Mouse (Mus musculus): ENCODE measurements around the gene Car11.

Gene Car11

DNA sequence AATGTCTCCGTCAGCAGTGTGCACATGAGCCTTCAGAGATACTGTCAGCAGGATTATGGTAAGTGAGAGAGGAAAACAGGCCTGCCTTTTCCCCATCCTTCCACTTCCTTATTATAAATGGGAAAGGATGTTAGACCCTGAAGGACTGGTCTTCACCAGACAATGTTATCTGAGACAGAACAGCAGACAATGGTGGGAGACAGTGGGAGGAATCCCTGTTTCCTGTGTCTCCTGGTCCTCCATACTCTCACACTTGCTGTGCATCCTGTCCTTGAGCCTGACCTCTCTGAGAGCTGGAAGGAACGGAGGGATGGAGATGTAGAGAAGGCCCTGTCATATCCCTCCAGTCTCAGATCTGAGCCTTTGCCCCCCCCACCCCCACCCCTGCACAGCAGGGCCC, 7.3 kb upstream of the Car11 start:
- DNase-seq = no peak

DNA sequence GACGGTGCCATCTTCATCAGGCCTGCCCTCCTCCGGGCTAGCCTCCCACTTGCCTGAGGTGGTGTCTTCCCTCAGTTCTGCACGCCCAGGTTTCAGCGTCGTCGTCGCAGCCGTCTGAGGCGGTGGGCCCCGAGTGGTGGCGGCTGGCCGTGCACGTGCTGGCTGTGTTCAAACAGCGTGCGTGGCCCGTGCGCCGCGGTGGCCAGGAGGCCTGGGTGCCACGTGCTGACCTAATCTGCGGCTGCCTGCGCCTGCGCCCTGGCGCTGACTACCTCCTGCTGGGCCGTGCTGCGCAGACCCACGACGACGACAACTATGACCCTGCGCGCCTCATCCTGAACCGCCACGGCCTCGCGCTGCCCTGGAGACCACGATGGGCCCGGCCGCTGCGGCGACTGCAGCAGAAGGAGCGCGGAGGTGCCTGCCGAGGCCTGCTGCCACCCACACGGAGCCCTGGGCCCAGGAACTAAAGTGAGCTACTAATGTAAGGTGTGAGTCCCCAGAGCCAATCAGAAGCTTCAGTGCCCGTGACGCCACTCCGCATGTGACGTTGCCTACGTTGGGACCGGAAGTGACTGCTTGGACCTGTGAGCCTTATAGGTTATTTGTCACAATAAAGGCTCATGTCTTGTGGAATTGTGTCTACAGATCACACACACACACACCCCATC, 5.6 kb upstream of the Car11 start, which contains the start of gene Sec1:
Gene Sec1, minus strand, starts transcription at position 482 of the 671 bp plus-strand sequence.
- DNase-seq = no peak

DNA sequence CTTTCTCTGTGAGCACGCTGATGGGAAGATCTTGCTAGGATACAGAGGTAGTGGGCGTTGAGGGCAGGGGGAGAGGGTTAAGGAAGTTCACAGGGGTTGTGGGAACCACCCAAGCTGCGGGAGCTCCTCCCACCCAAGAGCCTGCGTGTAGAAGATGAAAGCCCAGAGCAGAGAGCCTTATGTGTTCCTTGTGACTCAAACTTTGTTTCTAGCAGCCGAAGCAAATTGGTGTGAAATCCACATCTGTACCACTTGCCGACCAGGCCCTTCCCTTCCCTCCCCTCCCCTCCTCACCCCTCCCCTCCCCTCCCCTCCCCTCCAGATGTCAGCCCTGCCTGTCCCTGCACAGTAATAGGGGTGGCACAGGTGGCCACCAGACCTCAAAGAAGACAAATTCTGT, 4.5 kb upstream of the Car11 start:
- no peak for DNase-seq

DNA sequence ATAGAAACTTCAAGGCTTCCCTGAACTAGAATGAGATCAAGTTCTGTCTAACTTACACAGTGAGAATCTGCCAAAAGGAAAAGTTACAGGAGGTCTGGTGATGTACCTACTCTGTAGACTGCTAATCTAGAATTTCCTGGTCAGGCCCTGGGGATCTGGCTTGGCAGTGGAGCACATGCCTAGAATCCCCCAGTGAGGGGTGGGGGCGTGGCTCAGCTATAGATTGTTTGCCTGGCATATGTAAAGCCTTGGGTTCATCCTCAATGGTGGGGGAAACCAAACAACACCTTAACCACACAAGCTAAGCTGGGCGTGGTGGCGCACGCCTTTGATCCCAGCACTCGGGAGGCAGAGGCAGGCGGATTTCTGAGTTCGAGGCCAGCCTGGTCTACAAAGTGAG, 1.7 kb upstream of the Car11 start:
- DNase-seq = no peak

DNA sequence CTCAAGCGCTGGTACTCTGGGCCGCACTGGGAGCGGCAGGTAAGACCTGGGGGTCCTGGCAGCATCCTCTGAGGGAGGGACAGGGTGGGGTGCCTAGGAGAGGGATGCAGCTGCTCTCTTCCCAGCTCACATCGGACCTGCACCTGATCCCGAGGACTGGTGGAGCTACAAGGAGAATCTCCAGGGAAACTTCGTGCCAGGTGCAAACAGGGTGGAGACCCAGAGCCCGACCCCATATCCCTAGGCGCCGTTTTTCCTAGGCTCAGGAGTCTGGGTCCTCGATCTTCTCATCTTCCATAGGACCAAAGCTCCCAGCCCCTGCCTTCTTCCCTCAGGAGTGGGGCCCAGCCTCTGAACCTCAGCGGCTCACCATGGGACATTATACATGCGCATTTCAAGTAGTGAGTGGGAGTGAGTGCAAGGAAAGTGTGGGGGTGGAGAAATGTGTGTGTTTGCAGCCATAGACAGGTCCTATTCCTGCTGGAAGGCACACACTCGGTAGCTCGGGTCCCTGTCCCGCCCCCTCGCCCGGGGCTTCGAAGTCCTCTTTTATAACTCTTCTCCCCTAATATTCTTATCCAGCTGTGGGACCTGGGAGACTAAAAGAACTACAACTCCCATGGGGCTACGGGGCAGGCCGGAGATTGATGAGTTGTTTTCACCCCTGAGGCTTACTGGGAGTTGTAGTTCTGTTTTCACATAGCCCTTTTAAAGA, 815 bp downstream of the Car11 start:
- peak; percentile 94 for DNase-seq

DNA sequence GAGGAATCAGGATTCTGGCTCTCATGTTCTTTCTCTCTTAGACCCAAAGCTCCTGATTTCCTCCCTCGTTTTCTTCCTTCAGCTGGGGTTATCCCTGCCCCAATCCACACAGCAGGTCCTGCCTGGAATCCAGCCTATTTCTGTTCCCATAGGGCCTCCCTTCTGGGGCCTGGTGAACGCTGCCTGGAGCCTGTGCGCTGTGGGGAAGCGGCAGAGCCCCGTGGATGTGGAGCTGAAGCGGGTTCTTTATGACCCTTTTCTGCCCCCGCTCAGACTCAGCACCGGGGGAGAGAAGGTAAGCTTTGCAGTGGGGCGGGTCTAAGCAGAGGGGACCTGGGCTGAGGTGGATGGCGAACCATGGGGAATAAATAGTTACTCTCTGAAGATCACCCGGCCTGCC, 1.4 kb downstream of the Car11 start:
- DNase-seq = no peak

DNA sequence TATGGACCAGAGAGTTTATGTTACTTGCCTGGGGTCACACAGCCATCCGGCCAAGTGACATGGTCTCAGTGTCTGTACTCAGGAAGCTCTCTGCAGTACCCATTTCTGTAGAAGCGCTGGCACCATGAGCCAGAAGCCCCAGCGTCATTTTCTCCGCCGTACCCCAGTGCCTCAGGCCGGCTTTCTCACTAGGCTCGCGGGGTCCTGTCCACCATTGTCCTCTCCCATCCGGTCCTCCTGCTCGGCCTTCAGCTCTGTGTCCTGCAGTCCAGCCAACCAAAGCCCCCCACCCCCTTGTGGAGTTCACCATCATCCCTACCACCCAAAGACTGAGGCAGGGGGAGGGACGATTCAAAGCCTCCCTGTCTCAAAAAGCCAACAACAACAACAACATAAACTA, 2.0 kb downstream of the Car11 start:
- no peak for DNase-seq

DNA sequence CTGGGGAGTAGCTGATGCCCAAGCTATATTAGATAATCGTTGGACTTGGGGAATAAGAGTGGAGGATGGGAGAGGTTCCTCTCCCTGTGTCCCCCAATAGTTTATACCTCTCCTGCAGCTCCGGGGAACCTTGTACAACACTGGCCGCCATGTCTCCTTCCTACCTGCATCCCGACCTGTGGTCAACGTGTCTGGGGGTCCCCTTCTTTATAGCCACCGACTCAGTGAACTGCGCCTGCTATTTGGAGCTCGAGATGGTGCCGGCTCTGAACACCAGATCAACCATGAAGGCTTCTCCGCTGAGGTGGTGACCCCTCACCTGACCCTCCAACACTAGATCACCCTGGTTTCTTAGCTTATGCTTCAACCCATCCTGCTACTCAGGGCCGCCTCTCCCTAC, 2.7 kb downstream of the Car11 start:
- DNase-seq = no peak

DNA sequence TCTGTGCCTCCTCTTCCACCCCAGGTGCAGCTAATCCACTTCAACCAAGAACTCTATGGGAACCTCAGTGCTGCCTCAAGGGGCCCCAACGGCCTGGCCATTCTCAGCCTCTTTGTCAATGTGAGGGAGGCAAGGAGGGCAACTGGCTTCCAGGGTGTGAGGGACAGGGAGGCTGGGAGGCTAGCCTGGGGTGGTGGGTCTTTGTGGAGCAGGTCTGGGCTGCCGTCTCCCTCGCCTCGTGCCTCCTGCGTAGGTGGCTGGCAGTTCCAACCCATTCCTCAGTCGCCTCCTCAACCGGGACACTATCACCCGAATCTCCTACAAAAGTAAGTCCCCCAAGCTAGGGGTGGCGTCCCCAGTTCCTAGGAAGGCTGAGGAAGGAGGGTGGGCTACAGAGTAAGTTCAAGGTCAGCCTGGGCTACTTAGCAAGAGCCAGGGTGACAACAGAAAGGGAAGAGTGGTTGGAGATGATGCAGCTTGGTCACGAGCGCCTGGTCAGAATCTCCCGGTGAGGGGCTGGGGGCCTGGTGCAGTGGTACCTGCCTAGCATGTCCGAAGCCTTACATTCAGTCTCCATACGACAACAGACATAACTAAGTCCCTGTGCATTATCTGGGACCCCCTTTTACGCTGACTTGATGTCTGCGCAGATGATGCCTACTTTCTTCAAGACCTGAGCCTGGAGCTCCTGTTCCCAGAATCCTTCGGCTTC, 3.3 kb downstream of the Car11 start:
- no peak for DNase-seq

DNA sequence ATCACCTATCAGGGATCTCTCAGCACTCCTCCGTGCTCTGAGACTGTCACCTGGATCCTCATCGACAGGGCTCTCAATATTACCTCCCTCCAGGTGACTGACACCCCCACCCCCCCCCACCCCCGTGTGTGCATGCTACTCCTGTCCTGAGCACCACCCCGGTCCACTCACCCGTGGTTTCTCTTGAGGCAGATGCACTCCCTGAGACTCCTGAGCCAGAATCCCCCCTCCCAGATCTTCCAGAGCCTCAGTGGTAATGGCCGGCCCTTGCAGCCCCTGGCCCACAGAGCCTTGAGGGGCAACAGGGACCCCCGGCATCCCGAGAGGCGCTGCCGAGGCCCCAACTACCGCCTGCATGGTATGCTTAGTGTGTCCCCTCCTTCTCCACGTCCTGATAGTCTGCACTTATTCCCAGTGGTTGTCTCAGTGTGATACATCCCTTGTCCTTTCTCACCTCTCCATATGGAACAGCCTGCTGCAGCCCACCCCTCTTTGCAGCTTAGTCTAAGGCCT, 3.9 kb downstream of the Car11 start:
- DNase-seq = no peak

DNA sequence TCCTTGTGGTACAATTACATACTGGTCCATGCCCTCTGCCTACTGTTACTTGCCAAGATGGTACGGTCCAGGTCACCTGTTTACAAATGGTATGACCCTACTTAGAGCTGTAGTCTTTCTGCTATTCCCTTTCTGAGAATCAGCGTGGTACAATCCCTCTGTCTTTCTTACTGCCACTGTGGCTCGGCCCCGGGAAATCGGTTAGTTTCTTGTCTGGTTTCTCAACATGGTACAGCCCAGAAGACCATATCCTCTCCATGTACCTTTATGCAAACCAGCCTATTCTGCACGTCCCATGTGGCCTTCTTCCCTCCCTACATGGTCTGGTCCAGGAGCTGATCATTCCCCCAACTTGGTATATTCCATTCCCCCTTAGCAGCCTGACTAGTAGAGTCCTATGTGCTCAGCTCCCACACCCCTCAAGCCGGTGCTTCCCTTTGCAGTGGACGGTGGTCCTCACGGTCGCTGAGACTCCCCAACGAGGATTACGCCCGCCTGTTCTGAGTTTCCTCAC, 4.5 kb downstream of the Car11 start:
- peak; percentile 83 for DNase-seq

DNA sequence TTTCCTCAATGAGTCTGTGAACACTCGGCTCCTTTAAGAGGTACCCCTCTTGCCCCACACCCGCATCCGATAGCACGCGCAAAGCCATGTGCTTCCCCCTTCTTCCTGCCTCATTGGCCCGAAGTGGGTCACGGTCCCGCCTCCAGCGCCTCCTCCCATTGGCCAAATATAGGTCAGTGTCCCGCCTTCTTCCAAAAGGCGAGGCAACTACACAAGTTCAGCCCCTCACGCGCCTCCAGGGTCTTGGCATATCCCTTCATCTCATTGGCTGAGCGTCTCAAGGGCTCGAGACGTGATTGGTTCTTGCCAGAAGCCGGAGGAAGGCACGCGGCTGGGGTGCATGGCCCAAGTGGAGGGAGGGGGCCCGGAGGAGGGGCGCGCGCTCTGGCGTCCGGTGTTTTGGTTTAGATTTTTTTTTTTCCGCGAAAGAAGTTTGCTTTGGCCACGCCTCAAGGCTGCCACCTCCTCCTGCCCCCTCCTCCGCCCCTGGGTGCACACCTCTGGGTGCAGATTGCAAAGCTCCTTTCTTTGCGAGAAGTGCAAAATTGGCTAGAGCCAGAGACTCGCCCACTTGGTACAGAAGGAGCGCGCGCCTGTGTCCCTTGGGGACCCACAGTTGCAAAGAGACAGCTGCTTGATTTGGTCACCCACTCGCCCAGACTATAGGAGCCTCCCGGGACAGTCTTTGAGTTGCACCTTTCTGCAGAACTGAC, 5.2 kb downstream of the Car11 start, which contains the start of gene Dbp:
Gene Dbp, plus strand, starts transcription at position 359 of the 713 bp plus-strand sequence.
- DNase-seq = peak; percentile 100

DNA sequence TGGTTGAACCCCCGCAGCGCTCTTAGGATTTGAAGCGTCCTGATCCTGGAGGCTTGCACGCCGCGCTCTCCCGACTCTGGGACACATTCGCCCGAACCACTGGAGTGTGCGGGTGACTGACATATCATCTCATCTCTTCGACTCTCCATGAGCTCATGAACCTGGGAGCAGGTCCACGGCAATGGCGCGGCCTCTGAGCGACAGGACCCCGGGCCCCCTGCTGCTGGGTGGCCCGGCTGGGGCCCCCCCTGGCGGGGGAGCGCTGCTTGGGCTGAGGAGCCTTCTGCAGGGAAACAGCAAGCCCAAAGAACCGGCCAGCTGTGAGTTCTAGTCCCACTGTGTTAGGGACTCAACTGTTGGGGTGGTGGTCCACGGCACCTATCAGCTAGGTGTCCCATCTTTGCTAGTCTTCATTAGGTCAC, 5.8 kb downstream of the Car11 start:
- no peak for DNase-seq

DNA sequence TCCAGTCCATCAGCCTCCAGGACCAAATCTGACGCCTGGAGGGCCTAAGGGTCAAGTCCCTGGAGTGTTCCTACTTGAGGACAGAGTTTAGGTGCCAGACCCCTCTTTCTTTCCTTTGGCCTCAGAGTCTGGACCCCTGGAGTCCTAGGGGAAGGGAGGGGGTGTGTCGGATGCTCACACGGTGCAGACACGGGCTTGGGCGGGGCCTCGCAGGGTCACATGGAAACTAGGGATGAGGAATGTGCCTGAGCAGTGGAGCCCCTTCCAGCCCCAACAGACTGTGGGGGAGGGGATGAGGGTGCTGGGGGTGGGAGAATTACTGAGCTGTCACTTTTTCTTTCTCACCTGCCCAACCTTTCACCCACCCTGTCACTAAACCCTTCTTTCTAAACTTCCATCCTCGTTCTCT, 6.2 kb downstream of the Car11 start:
- peak; percentile 95 for DNase-seq

DNA sequence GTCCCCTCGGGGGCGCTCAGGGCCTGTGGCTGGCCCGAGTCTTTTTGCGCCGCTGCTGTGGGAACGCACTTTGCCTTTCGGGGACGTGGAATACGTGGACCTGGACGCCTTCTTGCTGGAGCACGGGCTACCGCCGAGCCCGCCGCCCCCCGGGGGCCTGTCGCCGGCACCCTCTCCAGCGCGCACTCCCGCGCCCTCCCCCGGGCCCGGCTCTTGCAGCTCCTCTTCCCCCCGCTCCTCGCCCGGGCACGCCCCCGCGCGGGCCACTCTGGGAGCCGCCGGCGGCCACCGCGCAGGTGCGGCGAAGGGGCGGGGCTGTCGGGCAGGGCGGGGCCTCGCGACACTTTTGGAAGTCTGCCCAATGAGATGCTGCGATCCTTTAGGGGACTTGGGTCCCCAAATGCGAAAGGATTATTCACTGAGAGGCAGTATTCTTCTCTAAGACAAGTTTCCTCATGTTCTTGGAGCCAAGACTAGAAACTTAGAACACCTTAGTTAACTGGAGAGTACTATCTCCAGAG, 7.1 kb downstream of the Car11 start:
- DNase-seq = peak; percentile 88

DNA sequence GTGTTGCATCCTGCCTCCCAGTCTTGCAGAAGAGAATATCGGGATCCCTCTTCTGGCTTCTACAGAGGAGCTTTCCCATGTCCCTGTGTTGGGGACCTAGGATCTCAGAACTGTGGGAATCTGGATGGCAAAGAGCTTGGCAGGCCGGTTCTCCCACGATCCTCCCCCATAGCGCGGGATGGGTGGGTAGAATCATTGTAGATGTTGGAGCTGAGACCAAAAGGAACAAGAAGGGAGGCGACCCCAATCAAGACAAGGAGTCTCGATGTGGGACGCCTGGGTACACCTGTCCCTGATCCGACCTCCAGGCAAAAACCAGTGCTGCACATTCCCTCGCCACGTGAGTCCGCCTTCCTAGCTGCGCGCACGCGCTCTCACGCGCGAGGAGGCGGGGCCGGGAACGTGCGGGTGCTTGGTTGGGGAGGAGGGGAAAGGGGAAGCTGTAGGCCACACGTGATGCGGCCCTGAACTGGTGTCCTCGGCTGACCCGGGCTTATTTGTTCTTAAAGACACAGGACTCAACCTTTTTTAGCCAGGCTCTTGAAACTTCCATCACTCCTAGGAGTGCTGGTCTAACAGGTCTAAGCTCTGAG, 7.8 kb downstream of the Car11 start:
- peak; percentile 99 for DNase-seq

DNA sequence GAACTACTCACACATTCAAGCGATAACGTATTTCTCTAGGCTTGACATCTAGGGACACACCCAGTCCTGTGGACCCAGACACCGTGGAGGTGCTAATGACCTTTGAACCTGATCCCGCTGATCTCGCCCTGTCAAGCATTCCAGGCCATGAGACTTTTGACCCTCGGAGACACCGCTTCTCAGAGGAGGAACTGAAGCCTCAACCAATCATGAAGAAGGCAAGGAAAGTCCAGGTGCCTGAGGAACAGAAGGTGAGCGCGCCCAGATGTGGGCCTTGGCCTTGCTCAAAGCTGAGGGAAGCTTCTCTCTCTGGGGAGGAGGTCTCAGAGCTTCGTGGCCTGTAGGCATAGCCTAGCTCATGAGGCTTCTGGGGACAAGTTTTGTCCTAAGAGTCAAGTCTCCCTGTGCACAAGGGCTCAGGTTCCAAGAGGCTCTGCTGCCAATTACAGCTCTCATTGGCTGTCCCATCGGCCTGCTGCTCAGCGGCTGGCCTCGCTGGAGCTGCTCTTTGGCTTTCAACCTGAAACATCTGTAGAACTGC, 8.6 kb downstream of the Car11 start:
- no peak for DNase-seq

DNA sequence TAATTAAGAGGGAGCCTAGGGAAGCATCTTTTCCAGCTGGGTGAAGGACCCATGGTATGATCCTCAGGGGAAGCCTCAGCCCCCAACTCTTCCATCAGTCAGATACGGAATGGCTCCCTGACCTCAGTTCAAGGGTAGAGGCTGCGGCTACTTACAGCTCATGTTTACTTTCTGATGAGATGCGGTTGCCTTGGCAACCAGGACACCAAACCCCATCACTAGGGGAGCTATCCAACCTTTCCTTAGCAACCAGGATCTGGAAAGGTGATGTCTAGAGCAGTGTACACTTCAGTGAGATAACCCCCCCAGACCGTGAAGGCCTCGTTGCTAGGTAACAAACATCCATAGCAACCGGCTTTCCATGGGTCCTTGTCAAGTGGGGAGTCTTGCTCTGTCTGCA, 9.4 kb downstream of the Car11 start:
- DNase-seq = no peak

DNA sequence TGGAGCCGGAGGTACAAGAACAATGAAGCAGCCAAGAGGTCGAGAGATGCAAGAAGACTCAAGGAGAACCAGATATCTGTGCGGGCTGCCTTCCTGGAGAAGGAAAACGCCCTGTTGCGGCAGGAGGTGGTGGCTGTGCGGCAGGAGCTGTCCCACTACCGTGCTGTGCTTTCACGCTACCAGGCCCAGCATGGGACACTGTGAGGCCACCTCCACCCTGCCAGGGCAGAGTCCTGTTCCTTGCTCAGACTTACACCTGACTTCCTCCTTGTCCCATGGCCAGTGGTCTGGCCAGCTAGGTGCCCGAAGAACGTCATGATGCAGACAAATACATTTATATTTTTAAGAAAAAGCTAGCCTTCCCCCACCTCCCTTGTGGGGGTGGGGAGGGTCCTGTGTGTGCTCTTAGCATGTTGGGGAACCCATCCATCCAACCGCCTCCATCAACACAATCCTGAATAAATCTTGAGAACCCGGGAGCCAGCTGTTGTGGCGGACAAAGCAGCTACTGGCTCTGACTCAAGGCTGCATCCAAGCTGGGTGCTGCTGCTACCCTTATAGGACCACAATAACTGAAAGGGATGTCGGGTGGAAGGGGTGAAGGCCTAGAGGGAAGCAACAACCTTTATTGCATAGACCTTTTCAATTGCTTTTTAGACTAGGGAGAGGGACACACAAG, 10.2 kb downstream of the Car11 start:
- DNase-seq = no peak

DNA sequence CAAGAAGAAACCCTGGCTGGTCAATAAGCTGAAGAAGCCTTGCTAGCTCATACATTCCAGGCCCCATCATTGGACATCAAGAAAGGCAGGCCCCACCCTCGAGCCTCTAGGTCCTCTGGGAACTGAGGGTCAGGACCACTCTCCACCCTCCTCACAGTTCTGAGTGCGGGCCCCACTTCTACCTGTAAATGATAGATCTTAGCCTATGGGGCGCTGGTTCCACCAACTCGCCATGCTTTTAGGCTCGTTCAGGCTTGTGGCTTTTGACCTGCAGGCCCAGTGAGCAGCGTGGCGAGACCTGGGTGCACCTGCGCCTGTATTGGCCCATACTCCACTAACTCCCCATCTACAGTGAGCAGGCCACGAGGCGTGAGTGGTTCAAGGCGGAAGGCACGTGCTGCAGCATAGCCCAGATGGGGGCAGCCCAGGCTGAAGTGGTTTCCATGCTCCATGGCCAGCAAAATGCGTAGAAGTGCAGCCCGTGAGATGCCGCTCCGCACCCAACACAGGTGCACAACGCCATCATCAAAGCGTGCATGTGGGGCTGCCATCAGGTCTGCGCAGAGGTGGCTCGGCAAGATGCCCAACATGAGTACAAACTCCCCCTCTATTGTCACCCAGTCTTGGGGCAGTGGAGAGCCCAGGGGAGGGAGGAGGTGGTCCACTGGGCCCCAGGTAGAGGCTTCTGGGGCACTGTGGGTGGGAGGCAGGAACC, 11.0 kb downstream of the Car11 start:
- DNase-seq = no peak

Measured in lung, postnatal 36 days (tissue).